Comparison of ENCODE assay signal across 9 mouse cellular contexts in the genomic region with DNA sequence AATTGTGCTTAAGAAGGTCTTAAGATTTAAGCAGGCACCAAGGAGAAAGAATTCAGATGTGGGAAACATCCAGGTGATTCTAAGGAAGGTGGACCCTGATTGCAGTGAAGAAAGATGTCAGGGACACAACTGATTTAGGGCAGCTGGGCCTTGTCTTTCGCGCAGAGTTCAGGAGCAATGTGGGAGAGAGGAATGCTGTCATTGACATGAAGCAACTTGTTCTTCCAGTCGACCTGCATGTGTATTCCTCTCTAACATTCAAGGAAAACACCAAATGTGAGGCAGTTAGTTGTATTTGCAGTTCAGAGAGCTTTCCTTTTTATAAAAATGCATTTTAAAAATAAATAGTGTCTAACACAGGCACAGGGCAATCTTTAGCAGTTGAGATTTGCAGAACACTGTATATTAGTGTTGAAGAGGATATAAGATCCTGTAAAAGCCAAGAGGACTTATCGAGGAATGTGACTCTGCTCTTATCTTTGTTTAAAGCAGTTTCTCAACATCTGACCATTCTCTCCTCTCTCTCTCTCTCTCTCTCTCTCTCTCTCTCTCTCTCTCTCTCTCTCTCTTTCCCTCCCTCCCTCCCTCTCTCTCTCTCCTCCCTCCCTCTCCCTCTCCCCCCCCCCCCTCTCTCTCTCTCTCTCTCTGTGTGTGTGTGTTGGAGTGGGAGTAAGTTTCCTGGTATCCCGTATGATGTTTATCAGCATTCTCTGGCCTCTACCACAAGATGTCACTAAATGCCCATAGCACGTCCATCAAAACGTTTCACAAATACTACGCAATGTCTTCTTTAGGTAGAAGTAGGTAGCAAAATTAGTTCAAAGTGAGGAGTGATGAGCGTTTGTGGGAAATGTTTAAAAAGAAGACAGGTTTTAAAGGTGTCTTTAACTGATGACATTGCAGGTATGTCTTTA. TPM values are rescaled to one million over a fixed set of nuclear protein-coding genes. Genes with fewer than 3 reads are reported as not detected.
DNase-seq lines count a peak whose midpoint lies in the region; ATAC-seq and TF ChIP-seq lines count a peak whose summit lies in the region.
"Had no signal": no experiment of that assay in that cellular context is flagged by ENCODE, and none has a peak within 500 bp of the region (broad histone marks: within the 10 kb centered on the region; RNA-seq: fewer than 3 reads in every experiment).

No protein-coding gene starts in this region.

- no peak overlapping the region for H3K27ac ChIP-seq in heart, postnatal 0 days (ENCODE audit: low read depth)
- no peak overlapping the region for H3K27ac ChIP-seq in forebrain, embryonic 15.5 days (replicated peaks)
- H3K27ac ChIP-seq: hindbrain, embryonic 13.5 days had no signal

- intact Hi-C loops in heart, postnatal 14 days (cut with DNase I): loop anchor here (5.0 kb wide), 1 partner anchor 252 kb away; no protein-coding TSS in a partner anchor

- DNase-seq in heart, postnatal 0 days (ENCODE audit: low spot score): no peak
- no peak for DNase-seq in heart, postnatal 14 days
- DNase-seq in 416B (ENCODE audit: low read depth): peak; percentile 78
- no peak for DNase-seq in Patski (ENCODE audit: low read depth, low spot score)
- DNase-seq in lung, adult 2 months: peak; percentile 5
- no peak for DNase-seq in spleen, postnatal 10 days (ENCODE audit: low spot score in 2 of 2)
- no peak for DNase-seq in layer of hippocampus, adult 11-12 months (ENCODE audit: low spot score)

- H3K4me1 ChIP-seq in heart, postnatal 0 days (ENCODE audit: control insufficient read depth, insufficient read depth): no peaks in the 10 kb centered on the region
- H3K4me1 ChIP-seq in lung, adult 2 months (ENCODE audit: control insufficient read depth, insufficient read depth, low read length): no peaks in the 10 kb centered on the region
- H3K4me1 ChIP-seq in forebrain, embryonic 15.5 days: no peaks in the 10 kb centered on the region
- H3K4me1 ChIP-seq: hindbrain, embryonic 13.5 days had no signal

- CTCF ChIA-PET in Patski (lab: Charles Lee): interaction anchor here (0.9 kb wide), 1 partner anchor 19 kb away, joined by 3 read pairs; no protein-coding TSS in a partner anchor

- TF ChIP-seq CTCF in heart, postnatal 0 days (IDR thresholded peaks at IDR 0.05; ENCODE audit: low read depth): peak; percentile 41
- peak; percentile 11 for TF ChIP-seq CTCF in Patski (IDR thresholded peaks at IDR 0.05)
- peak; percentile 35; the same call in 1 of the 2 replicates for TF ChIP-seq CTCF in lung, adult 2 months (IDR thresholded peaks at IDR 0.05; ENCODE audit: insufficient read depth, low read length)

- in situ Hi-C loops in Patski (cut with MboI; ENCODE audit: low pct_unique_long_range_greater_than_20kb): no loop called here

- 23% methylated on average over 9 of the region's 9 CpGs for WGBS in heart, postnatal 0 days
- WGBS in lung, adult 2 months: 23% methylated on average over 9 of the region's 9 CpGs
- WGBS in forebrain, embryonic 15.5 days: 52% methylated on average over 9 of the region's 9 CpGs

- H3K9ac ChIP-seq in heart, postnatal 0 days (replicated peaks; ENCODE audit: low read depth, low read length): no peak overlapping the region
- H3K9ac ChIP-seq in forebrain, embryonic 15.5 days (replicated peaks): no peak overlapping the region
- H3K9ac ChIP-seq: hindbrain, embryonic 13.5 days had no signal

- POLR2A ChIA-PET in Patski (lab: Charles Lee): no interaction called here

- no peaks in the 10 kb centered on the region for H3K27me3 ChIP-seq in heart, postnatal 0 days (ENCODE audit: control insufficient read depth, insufficient read depth, low read length)
- H3K27me3 ChIP-seq in Patski: peaks cover 37% of the 10 kb centered on the region
- H3K27me3 ChIP-seq in forebrain, embryonic 15.5 days: no peaks in the 10 kb centered on the region
- H3K27me3 ChIP-seq: hindbrain, embryonic 13.5 days had no signal

- no peak overlapping the region for H3K4me2 ChIP-seq in heart, postnatal 0 days (ENCODE audit: low read depth, low read length)
- no peak overlapping the region for H3K4me2 ChIP-seq in forebrain, embryonic 15.5 days (replicated peaks)
- H3K4me2 ChIP-seq: hindbrain, embryonic 13.5 days had no signal

- H3K4me3 ChIP-seq in heart, postnatal 0 days (ENCODE audit: low read depth, low read length): no peak overlapping the region
- no peak overlapping the region for H3K4me3 ChIP-seq in lung, adult 2 months (replicated peaks; ENCODE audit: extremely low read depth, low read depth, low read length)
- no peak overlapping the region for H3K4me3 ChIP-seq in forebrain, embryonic 15.5 days
- H3K4me3 ChIP-seq: hindbrain, embryonic 13.5 days had no signal

- ATAC-seq in heart, postnatal 0 days (ENCODE audit: insufficient read depth, low read depth): no peak
- ATAC-seq in Patski: no peak
- ATAC-seq in forebrain, embryonic 15.5 days (replicated peaks): no peak

- no peak for TF ChIP-seq POLR2A in lung, adult 2 months (IDR thresholded peaks at IDR 0.05; ENCODE audit: borderline replicate concordance, extremely low read depth, low read depth, low read length)

- no peak for TF ChIP-seq EP300 in heart, postnatal 0 days (IDR thresholded peaks at IDR 0.05; ENCODE audit: low read depth)

- H3K36me3 ChIP-seq in heart, postnatal 0 days (replicated peaks; ENCODE audit: control insufficient read depth, insufficient read depth, low read length): no peaks in the 10 kb centered on the region
- no peaks in the 10 kb centered on the region for H3K36me3 ChIP-seq in forebrain, embryonic 15.5 days
- H3K36me3 ChIP-seq: hindbrain, embryonic 13.5 days had no signal

- H3K9me3 ChIP-seq in heart, postnatal 0 days (replicated peaks; ENCODE audit: control insufficient read depth, low read length): no peaks in the 10 kb centered on the region
- no peaks in the 10 kb centered on the region for H3K9me3 ChIP-seq in forebrain, embryonic 15.5 days
- H3K9me3 ChIP-seq: hindbrain, embryonic 13.5 days had no signal

RNA-seq across cellular contexts. Expression of a gene that starts 12.8 kb away (rescaled TPM):
- 7.3 and 13.5 TPM in 2 replicates for total RNA-seq in heart, postnatal 0 days (2014; rRNA removed; ENCODE audit: low replicate concordance)
- polyA plus RNA-seq in heart, postnatal 0 days (2015; fragmentation: Nextera tagmentation; extraction: Ambion mirVana): 16.3 and 19.6 TPM in 2 replicates
- 1 to 10 TPM; 2.3 to 2.8 TPM for total RNA-seq in heart, postnatal 14 days (2021)
- not detected for polyA plus RNA-seq in Patski (2021)
- 0.49 and 0.65 TPM in 2 replicates for polyA plus RNA-seq in lung, adult 2 months (2012; rRNA removed)
- 0.20 and 0.42 TPM in 2 replicates for polyA plus RNA-seq in forebrain, embryonic 15.5 days (2015; fragmentation: Nextera tagmentation; extraction: Ambion mirVana)

RNA-seq across cellular contexts. Expression of a gene that starts 20.7 kb away (rescaled TPM):
- not detected in 2 replicates for total RNA-seq in heart, postnatal 0 days (2014; rRNA removed; ENCODE audit: low replicate concordance)
- 0.04 and 0.07 TPM in 2 replicates for polyA plus RNA-seq in heart, postnatal 0 days (2015; fragmentation: Nextera tagmentation; extraction: Ambion mirVana)
- not detected for total RNA-seq in heart, postnatal 14 days (2021)
- not detected for polyA plus RNA-seq in Patski (2021)
- 0.19 and 0.66 TPM in 2 replicates for polyA plus RNA-seq in lung, adult 2 months (2012; rRNA removed)
- polyA plus RNA-seq in forebrain, embryonic 15.5 days (2015; fragmentation: Nextera tagmentation; extraction: Ambion mirVana): not detected in 2 replicates

Comparison
In these comparisons a context has a peak if more than half of its experiments do, and no peak if none do; other contexts are left out.
1. DNase-seq: peak in 416B (single experiment) and lung, adult 2 months (single experiment); none in heart, postnatal 0 days (single experiment), heart, postnatal 14 days (0 of 2), Patski (single experiment), spleen, postnatal 10 days (0 of 2) and layer of hippocampus, adult 11-12 months (single experiment).
2. RNA of a gene that starts 12.8 kb away (polyA plus RNA-seq): 16.3 to 19.6 TPM in heart, postnatal 0 days; 0.49 to 0.65 TPM in lung, adult 2 months, 0.20 to 0.42 TPM in forebrain, embryonic 15.5 days and not detected in Patski (single experiment); every median in the first group is over 10 times any median in the second.
3. Peak in every context shown above with its lines, with median percentiles within 50 percentile points of each other: CTCF ChIP-seq.